Mouse (Mus musculus): Measurements from ENCODE around the gene Limk1. TPM values are rescaled to one million over a fixed set of nuclear protein-coding genes. Genes with fewer than 3 reads are reported as not detected.

Gene Limk1
- polyA plus RNA-seq, 1 experiment: 89.3 TPM

GRCm38 (mm10) chr5:134647394-134647793 is 41.0 kb downstream of the Limk1 start:
- no peak for TF ChIP-seq POLR2A (IDR thresholded peaks at IDR 0.05; ENCODE audit: borderline replicate concordance, extremely low read depth, insufficient read depth, insufficient read length, poor library complexity, severe bottlenecking)
- no peak for TF ChIP-seq CTCF (IDR thresholded peaks at IDR 0.05; ENCODE audit: borderline replicate concordance, extremely low read depth, insufficient read depth, insufficient read length)
- DNase-seq (ENCODE audit: low read depth): no peak

DNA sequence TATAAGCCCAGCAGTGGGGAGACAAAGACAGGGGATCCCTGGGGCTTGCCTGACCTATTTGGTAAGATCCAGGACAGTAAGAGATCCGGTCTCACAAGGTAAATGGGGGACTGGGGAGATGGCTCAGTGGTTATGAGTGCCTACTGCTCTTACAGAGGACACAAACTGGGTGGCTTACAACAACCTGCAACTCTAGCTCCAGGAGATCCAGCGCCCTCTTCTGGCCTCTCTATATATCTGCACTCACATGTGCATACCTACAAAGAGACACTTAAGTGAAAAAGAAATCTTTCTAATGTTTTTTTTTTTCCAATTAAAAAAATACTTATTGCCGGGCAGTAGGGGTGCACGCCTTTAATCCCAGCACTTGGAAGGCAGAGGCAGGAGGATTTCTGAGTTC is 41.9 kb downstream of the Limk1 start:
- no peak for DNase-seq (ENCODE audit: low read depth)
- no peak for TF ChIP-seq POLR2A (IDR thresholded peaks at IDR 0.05; ENCODE audit: borderline replicate concordance, extremely low read depth, insufficient read depth, insufficient read length, poor library complexity, severe bottlenecking)
- TF ChIP-seq CTCF (IDR thresholded peaks at IDR 0.05; ENCODE audit: borderline replicate concordance, extremely low read depth, insufficient read depth, insufficient read length): no peak

DNA sequence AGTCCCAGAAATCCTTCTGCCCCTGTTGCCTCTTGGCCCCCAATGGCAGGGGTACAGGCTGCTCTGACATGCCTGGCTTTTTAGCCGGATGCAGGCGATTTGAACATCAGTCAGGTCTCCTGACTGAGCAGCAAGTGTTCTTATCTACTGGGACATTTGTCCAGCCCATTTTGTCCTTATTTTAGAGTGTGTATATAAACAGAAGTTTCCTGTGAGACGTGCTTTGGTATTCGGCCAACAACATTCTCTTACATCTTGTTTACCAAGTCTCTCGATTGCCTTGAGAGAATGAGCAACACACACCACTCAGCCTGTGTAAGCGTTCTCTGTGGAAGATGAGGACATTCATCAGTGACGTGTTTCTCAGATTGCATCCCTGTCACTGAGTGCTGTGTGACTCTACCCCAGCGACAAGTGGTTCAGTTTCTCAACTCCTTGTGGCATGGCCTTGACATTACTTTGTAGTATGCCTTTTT is 43.7 kb downstream of the Limk1 start:
- DNase-seq (ENCODE audit: low read depth): peak; percentile 23
- TF ChIP-seq CTCF (IDR thresholded peaks at IDR 0.05; ENCODE audit: borderline replicate concordance, extremely low read depth, insufficient read depth, insufficient read length): no peak
- TF ChIP-seq POLR2A (IDR thresholded peaks at IDR 0.05; ENCODE audit: borderline replicate concordance, extremely low read depth, insufficient read depth, insufficient read length, poor library complexity, severe bottlenecking): no peak

GRCm38 (mm10) chr5:134644121-134644520 is 44.3 kb downstream of the Limk1 start:
- TF ChIP-seq CTCF (IDR thresholded peaks at IDR 0.05; ENCODE audit: borderline replicate concordance, extremely low read depth, insufficient read depth, insufficient read length): no peak
- no peak for TF ChIP-seq POLR2A (IDR thresholded peaks at IDR 0.05; ENCODE audit: borderline replicate concordance, extremely low read depth, insufficient read depth, insufficient read length, poor library complexity, severe bottlenecking)
- no peak for DNase-seq (ENCODE audit: low read depth)

DNA sequence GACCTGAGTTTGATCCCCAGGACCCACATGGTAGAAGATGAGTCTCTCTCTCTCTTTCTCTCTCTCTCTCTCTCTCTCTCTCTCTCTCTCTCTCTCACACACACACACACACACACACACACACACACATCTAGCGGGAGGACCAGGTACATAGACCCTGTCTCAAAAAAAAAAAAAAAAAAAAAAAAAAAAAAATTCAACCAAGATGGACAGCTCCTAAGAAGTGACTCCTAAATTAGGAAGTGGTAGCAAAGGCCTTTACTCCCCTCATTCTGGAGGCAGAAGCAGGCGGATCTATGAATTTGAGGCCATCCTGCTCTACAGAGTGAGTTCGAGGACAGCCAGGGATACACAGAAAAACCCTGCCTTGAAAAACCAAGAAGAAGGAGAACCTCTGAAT is 48.0 kb downstream of the Limk1 start:
- TF ChIP-seq CTCF (IDR thresholded peaks at IDR 0.05; ENCODE audit: borderline replicate concordance, extremely low read depth, insufficient read depth, insufficient read length) (no peak), POLR2A (IDR thresholded peaks at IDR 0.05; ENCODE audit: borderline replicate concordance, extremely low read depth, insufficient read depth, insufficient read length, poor library complexity, severe bottlenecking) (no peak)
- DNase-seq (ENCODE audit: low read depth): no peak

- TF ChIP-seq POLR2A (IDR thresholded peaks at IDR 0.05; ENCODE audit: borderline replicate concordance, extremely low read depth, insufficient read depth, insufficient read length, poor library complexity, severe bottlenecking) (peak; percentile 74), CTCF (IDR thresholded peaks at IDR 0.05; ENCODE audit: borderline replicate concordance, extremely low read depth, insufficient read depth, insufficient read length) (no peak)
These were observed 49.1 kb downstream of the Limk1 start, which contains the start of gene Eif4h for GRCm38 (mm10) chr5:134639269-134639682. TSS of gene Eif4h (minus strand) at chr5:134639490.

DNA sequence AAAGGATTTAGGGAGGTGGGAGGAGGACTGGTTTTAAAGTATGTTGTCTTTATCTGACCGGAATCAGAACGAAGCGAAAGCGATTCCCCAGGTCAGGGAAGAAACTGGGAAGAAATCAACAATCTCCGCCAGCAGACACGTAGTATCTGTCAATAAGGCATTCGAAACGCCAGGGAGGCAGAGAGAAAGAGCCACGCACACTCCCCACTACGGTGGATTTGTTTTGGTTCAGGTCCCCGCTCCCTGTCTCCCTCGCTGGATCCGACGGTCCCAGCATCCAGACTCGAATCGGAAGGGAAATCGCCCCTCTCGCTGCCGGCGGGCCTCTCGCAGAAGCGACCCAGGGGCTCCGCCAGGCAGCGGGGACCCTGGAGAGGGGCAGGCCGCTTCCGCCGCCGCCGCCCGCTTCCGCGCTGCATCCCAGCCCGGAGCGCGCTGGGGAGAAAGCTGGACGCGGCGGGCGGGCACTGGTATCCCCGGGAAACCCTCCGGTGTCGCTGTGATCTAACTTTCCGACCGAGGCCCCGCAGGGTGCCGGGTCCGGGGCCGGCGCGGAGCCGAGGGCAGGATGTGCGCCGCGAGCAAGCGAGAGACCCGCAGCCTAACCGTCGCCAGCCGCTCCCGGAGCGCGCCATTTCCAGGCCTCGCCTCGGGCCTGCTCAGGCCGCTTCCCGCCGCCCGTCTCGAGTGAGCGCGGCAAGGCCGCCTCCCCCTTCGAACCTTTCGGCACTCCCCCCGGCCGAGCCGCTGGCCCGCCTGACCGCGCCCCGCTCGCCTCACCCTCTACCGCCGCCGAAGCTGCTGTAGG is 49.7 kb downstream of the Limk1 start:
- DNase-seq (ENCODE audit: low read depth): no peak
- no peak for TF ChIP-seq CTCF (IDR thresholded peaks at IDR 0.05; ENCODE audit: borderline replicate concordance, extremely low read depth, insufficient read depth, insufficient read length)

More at GRCm38 (mm10) chr5:134639269-134639682, 49.1 kb downstream of the Limk1 start, which contains the start of gene Eif4h:
- DNase-seq (ENCODE audit: low read depth): peak; percentile 99

DNA sequence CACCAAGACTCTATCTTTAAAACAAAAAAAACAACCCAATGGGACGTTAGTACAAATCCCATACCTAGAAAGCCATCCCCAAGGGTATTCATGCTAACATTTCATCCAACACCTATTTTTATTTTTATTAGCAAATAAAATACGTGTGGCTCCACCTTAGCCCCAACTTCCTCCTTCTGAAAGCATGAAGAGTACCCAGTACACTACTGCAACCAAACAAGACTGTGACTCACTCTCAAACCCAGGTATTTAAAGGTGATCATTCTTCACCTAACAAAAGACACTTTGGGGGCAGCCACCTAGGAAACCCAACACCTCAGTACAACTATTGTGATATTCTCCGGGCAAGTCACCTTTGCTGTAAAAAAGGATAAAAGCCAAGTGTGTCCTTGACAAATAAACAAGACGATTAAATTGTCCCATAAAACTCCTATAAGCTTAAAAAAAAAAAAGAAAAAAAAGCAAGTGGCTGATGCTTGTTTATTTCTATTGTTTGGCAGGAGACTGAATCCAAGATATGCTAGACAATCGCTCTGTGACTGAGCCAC is 50.5 kb downstream of the Limk1 start:
- TF ChIP-seq CTCF (IDR thresholded peaks at IDR 0.05; ENCODE audit: borderline replicate concordance, extremely low read depth, insufficient read depth, insufficient read length) (no peak), POLR2A (IDR thresholded peaks at IDR 0.05; ENCODE audit: borderline replicate concordance, extremely low read depth, insufficient read depth, insufficient read length, poor library complexity, severe bottlenecking) (no peak)
- DNase-seq (ENCODE audit: low read depth): no peak

GRCm38 (mm10) chr5:134632841-134633240 is 55.6 kb downstream of the Limk1 start:
- no peak for DNase-seq (ENCODE audit: low read depth)

DNA sequence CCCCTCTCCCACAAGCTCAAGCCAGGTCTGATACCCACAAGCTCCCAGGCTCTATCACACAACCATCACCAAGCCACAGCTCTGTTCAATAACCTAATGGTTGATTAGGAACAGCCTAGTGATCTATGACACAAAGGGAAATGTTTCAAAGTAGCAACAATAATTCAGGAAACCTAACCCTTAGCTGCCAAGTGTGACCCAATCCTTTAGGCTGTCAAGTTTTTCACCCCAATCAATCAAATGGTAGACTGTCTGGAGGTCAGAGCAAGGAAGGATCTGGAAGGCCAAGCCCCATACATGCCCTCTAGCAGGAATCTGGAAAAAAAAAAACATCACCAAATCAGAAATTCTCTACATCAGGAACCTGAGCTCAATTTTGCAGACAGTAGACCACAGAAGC is 57.6 kb downstream of the Limk1 start:
- no peak for DNase-seq (ENCODE audit: low read depth)
- no peak for TF ChIP-seq POLR2A (IDR thresholded peaks at IDR 0.05; ENCODE audit: borderline replicate concordance, extremely low read depth, insufficient read depth, insufficient read length, poor library complexity, severe bottlenecking)

More at GRCm38 (mm10) chr5:134632841-134633240, 55.6 kb downstream of the Limk1 start:
- TF ChIP-seq POLR2A (IDR thresholded peaks at IDR 0.05; ENCODE audit: borderline replicate concordance, extremely low read depth, insufficient read depth, insufficient read length, poor library complexity, severe bottlenecking): no peak
- TF ChIP-seq CTCF (IDR thresholded peaks at IDR 0.05; ENCODE audit: borderline replicate concordance, extremely low read depth, insufficient read depth, insufficient read length): no peak

DNA sequence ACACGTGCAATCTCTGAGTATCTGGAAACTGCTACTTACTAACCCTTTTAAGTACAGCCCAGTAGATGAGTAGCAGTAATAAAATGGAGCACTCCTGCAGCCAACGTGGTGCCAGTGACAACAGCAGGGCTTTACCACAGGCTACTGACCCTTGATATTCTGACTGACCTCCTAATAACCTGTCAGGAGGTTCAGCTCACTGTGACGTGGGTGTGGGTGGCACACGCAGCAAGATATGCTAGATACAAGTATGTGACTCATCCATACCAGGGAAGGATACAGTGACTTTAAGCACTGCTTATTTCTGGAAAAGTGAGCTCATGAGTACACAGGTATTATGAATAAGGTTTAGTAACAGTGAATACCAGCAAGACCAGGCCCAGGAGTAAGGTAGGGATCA is 58.9 kb downstream of the Limk1 start:
- no peak for DNase-seq (ENCODE audit: low read depth)
- no peak for TF ChIP-seq POLR2A (IDR thresholded peaks at IDR 0.05; ENCODE audit: borderline replicate concordance, extremely low read depth, insufficient read depth, insufficient read length, poor library complexity, severe bottlenecking)

- TF ChIP-seq CTCF (IDR thresholded peaks at IDR 0.05; ENCODE audit: borderline replicate concordance, extremely low read depth, insufficient read depth, insufficient read length): no peak
- no peak for TF ChIP-seq POLR2A (IDR thresholded peaks at IDR 0.05; ENCODE audit: borderline replicate concordance, extremely low read depth, insufficient read depth, insufficient read length, poor library complexity, severe bottlenecking)
- peak; percentile 91 for DNase-seq (ENCODE audit: low read depth)
These were observed 66.3 kb downstream of the Limk1 start for GRCm38 (mm10) chr5:134622069-134622468.

All from brain, embryonic 14.5 days (tissue).